Mouse (Mus musculus): ENCODE measurements around the gene Cldn3. TPM values are rescaled to one million over a fixed set of nuclear protein-coding genes. Genes with fewer than 3 reads are reported as not detected.

Gene Cldn3
- polyA plus RNA-seq, 1 experiment: 0.67 TPM

- Histone ChIP-seq H3K27me3 (ENCODE audit: control insufficient read depth, insufficient read depth, low read length) (no peaks in the 10 kb centered on the region), H3K4me3 (replicated peaks; ENCODE audit: insufficient read depth, low read depth, low read length) (no peak overlapping the region), H3K4me1 (ENCODE audit: control insufficient read depth, insufficient read depth, low read length) (0 out of 2 replicates have a peak, but pooled peaks cover 2% of the 10 kb centered on the region), H3K27ac (ENCODE audit: insufficient read depth, low read length) (no peak overlapping the region)
- DNase-seq: no peak
- 49% methylated on average over 19 of the region's 19 CpGs for WGBS
- TF ChIP-seq CTCF (IDR thresholded peaks at IDR 0.05; ENCODE audit: borderline replicate concordance, insufficient read depth, low read depth, low read length) (no peak), POLR2A (IDR thresholded peaks at IDR 0.05; ENCODE audit: borderline replicate concordance, insufficient read depth, low read length) (no peak)
Observed at GRCm38 (mm10) chr5:134945266-134945959, 40.6 kb upstream of the Cldn3 start.

GRCm38 (mm10) chr5:134946063-134946856, 39.8 kb upstream of the Cldn3 start:
- TF ChIP-seq POLR2A (IDR thresholded peaks at IDR 0.05; ENCODE audit: borderline replicate concordance, insufficient read depth, low read length) (no peak), CTCF (IDR thresholded peaks at IDR 0.05; ENCODE audit: borderline replicate concordance, insufficient read depth, low read depth, low read length) (no peak)
- WGBS: 23% methylated on average over 43 of the region's 43 CpGs

GRCm38 (mm10) chr5:134946857-134947255, 39.2 kb upstream of the Cldn3 start, which contains the start of gene Cldn4:
Gene Cldn4, minus strand, starts transcription at chr5:134946934.
- TF ChIP-seq POLR2A (IDR thresholded peaks at IDR 0.05; ENCODE audit: borderline replicate concordance, insufficient read depth, low read length): no peak
- no peak for TF ChIP-seq CTCF (IDR thresholded peaks at IDR 0.05; ENCODE audit: borderline replicate concordance, insufficient read depth, low read depth, low read length)
- no peak within 1 kb of the TSS for H3K27ac ChIP-seq (ENCODE audit: insufficient read depth, low read length)
- H3K4me3 ChIP-seq (replicated peaks; ENCODE audit: insufficient read depth, low read depth, low read length): no peak within 1 kb of the TSS
- WGBS: 17% methylated on average over 11 of the region's 11 CpGs
- DNase-seq: no peak
- no peaks in the 10 kb centered on the region for H3K27me3 ChIP-seq (ENCODE audit: control insufficient read depth, insufficient read depth, low read length)
- H3K4me1 ChIP-seq (ENCODE audit: control insufficient read depth, insufficient read depth, low read length): 0 out of 2 replicates have a peak, but pooled peaks cover 2% of the 10 kb centered on the region

More at GRCm38 (mm10) chr5:134946063-134946856, 39.8 kb upstream of the Cldn3 start:
- 0 out of 2 replicates have a peak, but pooled peaks cover 2% of the 10 kb centered on the region for H3K4me1 ChIP-seq (ENCODE audit: control insufficient read depth, insufficient read depth, low read length)
- no peak overlapping the region for H3K4me3 ChIP-seq (replicated peaks; ENCODE audit: insufficient read depth, low read depth, low read length)
- DNase-seq: no peak
- H3K27ac ChIP-seq (ENCODE audit: insufficient read depth, low read length): no peak overlapping the region
- H3K27me3 ChIP-seq (ENCODE audit: control insufficient read depth, insufficient read depth, low read length): no peaks in the 10 kb centered on the region

GRCm38 (mm10) chr5:134947420-134948084, 38.5 kb upstream of the Cldn3 start:
- TF ChIP-seq POLR2A (IDR thresholded peaks at IDR 0.05; ENCODE audit: borderline replicate concordance, insufficient read depth, low read length) (no peak), CTCF (IDR thresholded peaks at IDR 0.05; ENCODE audit: borderline replicate concordance, insufficient read depth, low read depth, low read length) (no peak)
- 67% methylated on average over 5 of the region's 5 CpGs for WGBS
- Histone ChIP-seq H3K4me3 (replicated peaks; ENCODE audit: insufficient read depth, low read depth, low read length) (no peak overlapping the region), H3K4me1 (ENCODE audit: control insufficient read depth, insufficient read depth, low read length) (0 out of 2 replicates have a peak, but pooled peaks cover 1% of the 10 kb centered on the region), H3K27ac (ENCODE audit: insufficient read depth, low read length) (no peak overlapping the region), H3K27me3 (ENCODE audit: control insufficient read depth, insufficient read depth, low read length) (no peaks in the 10 kb centered on the region)
- no peak for DNase-seq

GRCm38 (mm10) chr5:134948085-134948439, 38.0 kb upstream of the Cldn3 start:
- DNase-seq: no peak
- Histone ChIP-seq H3K4me3 (replicated peaks; ENCODE audit: insufficient read depth, low read depth, low read length) (no peak overlapping the region), H3K27me3 (ENCODE audit: control insufficient read depth, insufficient read depth, low read length) (no peaks in the 10 kb centered on the region), H3K27ac (ENCODE audit: insufficient read depth, low read length) (no peak overlapping the region), H3K4me1 (ENCODE audit: control insufficient read depth, insufficient read depth, low read length) (no peaks in the 10 kb centered on the region)
- WGBS: 58% methylated on average over 4 of the region's 4 CpGs
- no peak for TF ChIP-seq CTCF (IDR thresholded peaks at IDR 0.05; ENCODE audit: borderline replicate concordance, insufficient read depth, low read depth, low read length)
- no peak for TF ChIP-seq POLR2A (IDR thresholded peaks at IDR 0.05; ENCODE audit: borderline replicate concordance, insufficient read depth, low read length)

- Histone ChIP-seq H3K4me3 (replicated peaks; ENCODE audit: insufficient read depth, low read depth, low read length) (no peak overlapping the region), H3K27ac (ENCODE audit: insufficient read depth, low read length) (no peak overlapping the region), H3K27me3 (ENCODE audit: control insufficient read depth, insufficient read depth, low read length) (no peaks in the 10 kb centered on the region), H3K4me1 (ENCODE audit: control insufficient read depth, insufficient read depth, low read length) (no peaks in the 10 kb centered on the region)
- no peak for DNase-seq
- TF ChIP-seq CTCF (IDR thresholded peaks at IDR 0.05; ENCODE audit: borderline replicate concordance, insufficient read depth, low read depth, low read length) (no peak), POLR2A (IDR thresholded peaks at IDR 0.05; ENCODE audit: borderline replicate concordance, insufficient read depth, low read length) (no peak)
- 40% methylated on average over 19 of the region's 19 CpGs for WGBS
Observed at GRCm38 (mm10) chr5:134951053-134951884, 34.7 kb upstream of the Cldn3 start.

GRCm38 (mm10) chr5:134955491-134955890, 30.5 kb upstream of the Cldn3 start:
- no peak overlapping the region for H3K4me3 ChIP-seq (replicated peaks; ENCODE audit: insufficient read depth, low read depth, low read length)
- no peak for DNase-seq
- no peak overlapping the region for H3K27ac ChIP-seq (ENCODE audit: insufficient read depth, low read length)
- no peaks in the 10 kb centered on the region for H3K4me1 ChIP-seq (ENCODE audit: control insufficient read depth, insufficient read depth, low read length)
- 85% methylated on average over 5 of the region's 5 CpGs for WGBS
- no peaks in the 10 kb centered on the region for H3K27me3 ChIP-seq (ENCODE audit: control insufficient read depth, insufficient read depth, low read length)
- TF ChIP-seq CTCF (IDR thresholded peaks at IDR 0.05; ENCODE audit: borderline replicate concordance, insufficient read depth, low read depth, low read length): no peak
- no peak for TF ChIP-seq POLR2A (IDR thresholded peaks at IDR 0.05; ENCODE audit: borderline replicate concordance, insufficient read depth, low read length)
